Mouse (Mus musculus): ENCODE results near the gene Prm1.
"Not testable (repeated sequence)": the region's sequence is repeated elsewhere in the genome, so short reads cannot be mapped to it uniquely, and the experiment has no call there.

The Prm1 gene

GRCm38 (mm10) chr16:10805789-10806527 lies at the start of gene Prm1:
Prm1 (minus strand) TSS chr16:10805839.
- no peak for DNase-seq

- DNase-seq = not testable (repeated sequence)
These were observed 46.6 kb upstream of the Prm1 start for GRCm38 (mm10) chr16:10852216-10852615.

DNA sequence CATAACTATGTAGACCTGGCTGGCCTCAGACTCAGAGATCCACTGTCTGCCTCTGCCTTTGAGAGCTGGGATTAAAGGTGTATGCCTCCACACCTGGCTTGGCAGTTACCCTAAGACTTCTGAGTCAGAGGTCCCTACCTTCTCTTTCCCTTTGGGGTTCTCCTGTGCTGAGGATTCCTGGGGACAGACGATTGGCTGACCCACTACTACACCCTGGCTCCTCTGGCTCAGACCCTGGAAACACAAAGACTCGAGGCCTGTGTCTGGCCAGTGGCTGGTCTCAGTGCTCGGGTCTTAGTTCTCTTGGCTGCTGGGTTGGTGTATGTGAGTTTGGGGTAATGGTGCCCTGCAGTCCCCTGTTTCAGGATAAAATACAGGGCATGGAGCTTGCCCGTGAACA lies 45.3 kb upstream of the Prm1 start:
- no peak for DNase-seq

- DNase-seq = peak; percentile 73
These were observed 44.6 kb upstream of the Prm1 start for GRCm38 (mm10) chr16:10849965-10850861.

DNA sequence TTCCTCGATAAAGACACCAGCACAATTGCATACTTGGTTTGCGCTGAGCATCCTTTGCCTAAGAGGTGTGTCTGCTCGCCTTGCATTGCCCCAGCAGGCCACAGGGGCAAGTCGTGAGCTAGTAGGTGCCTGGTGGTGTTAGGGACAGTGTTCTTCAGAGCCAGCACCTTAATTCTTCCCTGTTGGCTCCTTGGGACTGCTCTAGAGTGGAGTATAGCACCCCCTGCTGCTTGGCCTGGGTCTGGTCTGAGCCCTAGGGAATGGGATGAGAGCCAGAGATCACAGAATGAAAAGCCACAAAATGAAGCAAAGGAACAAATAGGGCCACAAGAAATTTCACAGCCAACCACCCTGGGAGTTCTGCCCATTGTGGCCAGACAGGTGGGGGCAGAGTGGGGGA lies 40.9 kb upstream of the Prm1 start:
- peak; percentile 82 for DNase-seq

DNA sequence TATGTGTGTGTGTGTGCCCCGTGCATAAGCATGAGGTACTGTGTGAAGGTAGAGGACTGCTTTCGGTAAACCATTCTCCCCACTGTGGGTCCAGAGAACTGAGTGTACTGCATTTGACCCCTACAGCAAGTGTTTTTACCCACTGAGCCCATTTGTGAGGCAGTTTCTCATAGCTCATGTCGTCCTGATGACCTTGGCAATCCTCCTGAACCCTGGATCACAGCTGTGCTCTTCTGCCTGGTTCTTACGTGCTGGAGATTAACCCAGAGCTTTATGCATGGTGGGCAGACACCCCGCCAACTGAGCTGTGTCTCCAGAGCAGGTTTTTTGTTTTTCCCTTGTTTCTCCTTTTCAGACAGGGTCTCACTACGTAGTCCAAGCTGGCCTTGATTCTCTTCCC lies 40.3 kb upstream of the Prm1 start:
- no peak for DNase-seq

- peak; percentile 30 for DNase-seq
These were observed 38.7 kb upstream of the Prm1 start for GRCm38 (mm10) chr16:10844319-10844670.

GRCm38 (mm10) chr16:10843486-10844318 lies 38.1 kb upstream of the Prm1 start:
- DNase-seq = peak; percentile 28

GRCm38 (mm10) chr16:10842282-10842855 lies 36.7 kb upstream of the Prm1 start:
- DNase-seq = peak; percentile 44

- DNase-seq = no peak
These were observed 34.4 kb upstream of the Prm1 start for GRCm38 (mm10) chr16:10840018-10840417.

DNA sequence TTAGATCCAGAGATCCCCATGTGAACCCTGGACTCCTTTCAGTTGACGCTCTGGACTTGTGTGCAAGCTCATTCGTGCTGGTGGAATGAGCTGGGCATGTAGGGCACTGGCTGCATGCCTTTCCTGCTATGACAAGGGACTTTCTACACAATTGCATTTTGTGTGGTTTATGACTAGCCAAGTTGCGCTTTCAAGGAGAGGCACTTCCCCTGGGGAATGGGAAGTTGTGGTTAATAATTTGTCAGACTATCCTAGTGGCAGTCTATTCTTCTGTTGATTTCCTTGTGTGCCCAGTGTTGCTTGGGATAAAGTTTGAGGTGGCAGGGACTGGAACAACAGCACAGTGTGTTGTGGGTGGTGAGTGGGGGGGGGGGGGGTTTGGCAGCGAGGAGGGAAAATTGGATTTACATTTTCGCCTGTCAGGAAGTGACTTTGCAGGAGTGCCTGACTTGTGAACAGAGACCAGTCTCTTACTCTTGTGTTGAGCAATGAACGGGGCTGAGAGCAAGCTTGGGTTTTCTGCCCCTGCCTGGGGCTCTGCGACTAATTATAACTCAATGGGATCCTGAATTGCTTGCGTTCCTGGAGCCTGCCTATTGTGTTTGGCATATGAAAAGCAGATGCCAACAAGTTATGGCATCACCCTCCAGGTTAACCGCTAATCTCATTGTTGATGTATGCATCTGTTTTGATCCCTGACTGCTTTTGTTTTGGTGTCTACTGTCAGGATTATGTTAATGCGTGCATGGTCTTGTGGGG lies 33.0 kb upstream of the Prm1 start:
- peak; percentile 43 for DNase-seq

- no peak for DNase-seq
These were observed 32.3 kb upstream of the Prm1 start for GRCm38 (mm10) chr16:10837903-10838302.

DNA sequence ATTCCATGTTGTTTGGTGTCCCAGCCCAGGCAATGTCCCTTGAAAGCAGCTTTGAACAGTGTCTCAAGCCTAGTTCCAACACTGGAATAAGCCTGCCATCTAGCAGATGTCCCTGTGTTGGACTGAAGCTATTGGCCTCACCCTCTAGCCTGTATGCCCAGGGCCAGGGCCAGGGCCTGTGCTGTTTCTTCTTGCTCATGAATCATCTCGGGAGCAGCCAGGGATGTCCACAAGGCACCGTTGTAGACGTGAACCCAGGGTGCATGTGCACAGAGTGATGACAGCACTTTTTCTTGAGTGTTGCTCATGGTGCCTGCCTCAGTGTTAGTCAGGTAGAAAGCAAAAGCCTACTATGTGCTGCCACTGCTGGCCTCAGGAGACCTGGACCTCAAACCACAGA lies 31.6 kb upstream of the Prm1 start:
- no peak for DNase-seq

DNA sequence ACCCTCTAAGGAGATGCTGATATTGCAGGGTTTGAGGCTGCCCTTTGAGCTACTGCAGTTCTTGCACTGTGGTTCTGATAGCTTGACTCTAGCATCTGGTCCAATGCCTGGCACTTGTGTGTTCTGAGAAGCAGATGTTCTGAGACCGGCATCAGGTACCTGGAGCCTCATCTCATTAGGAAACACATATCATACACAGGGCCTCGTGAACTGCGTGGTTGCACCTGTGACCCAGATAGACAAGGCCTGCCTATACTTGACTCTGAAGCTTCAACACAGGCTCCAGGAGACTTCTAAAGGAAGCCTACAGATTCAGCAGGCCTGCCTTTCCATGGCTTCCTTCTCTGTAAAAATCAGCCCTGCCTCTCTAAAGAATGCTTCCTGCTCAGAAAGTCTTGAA lies 30.7 kb upstream of the Prm1 start:
- no peak for DNase-seq

DNA sequence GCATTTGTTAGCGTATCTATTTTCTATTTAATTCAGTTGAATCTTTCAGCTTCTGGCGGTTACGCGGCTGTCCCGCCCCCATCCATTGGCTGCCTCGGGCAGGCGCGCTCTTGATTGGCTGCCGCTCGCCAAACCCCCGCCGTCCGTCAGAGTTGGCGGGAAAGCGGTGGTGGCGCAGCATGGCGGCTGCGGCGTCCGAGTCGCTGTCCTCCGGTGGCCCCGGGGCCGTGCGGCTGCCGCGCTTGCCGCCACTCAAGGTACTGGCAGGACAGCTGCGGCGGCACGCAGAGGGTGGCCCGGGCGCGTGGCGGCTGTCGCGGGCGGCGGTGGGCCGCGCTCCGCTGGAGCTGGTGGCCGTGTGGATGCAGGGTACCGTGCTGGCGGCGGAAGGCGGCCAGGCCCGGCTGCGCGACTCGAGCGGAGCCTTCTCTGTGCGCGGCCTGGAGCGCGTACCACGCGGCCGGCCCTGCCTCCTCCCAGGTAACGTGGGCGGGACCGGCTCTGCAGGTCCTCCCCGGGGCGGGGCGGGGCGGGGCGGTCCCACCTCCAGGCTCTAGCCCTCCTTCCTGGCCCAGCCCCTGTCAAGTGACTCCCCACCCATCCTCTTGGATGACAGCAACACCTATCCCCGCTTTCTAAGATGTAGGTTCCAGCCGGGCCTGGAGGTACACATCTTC lies 29.4 kb upstream of the Prm1 start, which contains the start of gene Rmi2:
TSS of gene Rmi2 (plus strand) at position 149 of the 677 bp plus-strand sequence.
- DNase-seq = peak; percentile 80

GRCm38 (mm10) chr16:10834542-10834910 lies 28.9 kb upstream of the Prm1 start:
- DNase-seq = no peak

GRCm38 (mm10) chr16:10828461-10828805 lies 22.8 kb upstream of the Prm1 start:
- DNase-seq = peak; percentile 71

DNA sequence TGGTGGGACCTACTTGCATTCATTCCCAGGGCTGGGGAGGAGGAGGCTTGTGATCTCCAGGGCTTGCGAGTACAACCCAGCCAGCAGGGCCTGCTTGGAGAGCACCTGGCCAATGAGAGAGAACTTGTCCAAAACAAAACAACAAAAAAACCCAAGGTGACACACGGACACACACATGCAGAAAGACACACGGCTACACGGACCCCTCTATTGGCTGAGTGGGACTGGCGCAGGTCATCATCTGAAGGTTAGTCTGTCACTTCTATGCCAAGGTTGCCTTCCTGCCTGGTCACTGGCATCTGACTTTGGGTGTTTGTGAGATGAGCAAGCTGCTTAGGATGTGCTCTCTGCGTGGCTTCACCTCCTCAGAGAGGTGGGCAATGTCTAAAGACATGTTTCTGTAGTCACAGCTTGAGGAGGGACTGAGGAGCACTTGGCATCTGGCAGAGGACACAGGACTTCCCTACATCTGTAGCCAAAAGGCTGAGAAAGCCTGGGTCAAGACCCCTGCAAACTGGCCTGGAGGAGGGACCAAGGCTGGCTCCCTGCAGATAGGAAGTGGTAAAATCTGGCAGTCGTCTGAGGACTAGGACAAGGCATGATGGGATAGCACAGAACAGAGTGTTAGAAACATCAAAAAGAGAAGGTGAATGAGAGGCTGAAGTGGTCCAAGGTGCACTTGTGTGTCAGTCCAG lies 22.3 kb upstream of the Prm1 start:
- DNase-seq = no peak

DNA sequence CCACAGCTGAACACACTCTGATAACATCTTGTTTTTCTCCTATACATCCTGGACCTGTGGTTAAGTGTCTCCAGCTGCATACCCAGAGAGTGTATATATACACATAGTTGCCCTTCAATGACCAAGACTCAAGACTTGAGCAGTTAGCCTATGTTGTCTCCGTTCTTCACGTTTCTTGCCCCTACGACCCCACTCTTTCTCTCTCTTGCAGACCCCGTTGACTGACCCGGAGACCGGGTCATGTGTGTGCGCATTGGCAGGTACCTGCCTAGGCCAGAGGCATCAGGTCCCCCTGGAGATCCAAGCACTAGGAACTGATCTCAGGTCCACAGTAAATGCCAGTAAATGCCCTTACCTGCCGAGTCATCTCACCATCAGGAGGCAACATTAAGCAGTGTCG lies 21.6 kb upstream of the Prm1 start:
- no peak for DNase-seq

DNA sequence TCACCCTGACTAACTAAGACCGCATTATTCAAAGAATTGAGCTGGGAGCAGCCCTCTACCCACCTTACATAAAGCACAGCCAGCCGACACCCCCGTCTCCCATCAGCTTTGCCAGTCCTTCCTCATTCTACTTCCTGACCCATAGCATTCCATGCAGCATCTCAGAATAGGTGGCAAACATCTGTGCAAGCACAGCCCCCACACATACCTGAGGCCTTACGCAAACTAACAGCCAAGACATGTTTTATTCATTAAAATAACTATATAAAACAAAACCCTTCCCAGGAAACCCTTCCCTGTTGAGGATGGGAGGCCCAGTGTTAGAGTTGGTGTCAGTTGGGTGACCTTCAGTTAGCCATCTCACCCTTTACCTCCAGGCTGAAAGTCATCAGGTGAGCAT lies 20.2 kb upstream of the Prm1 start:
- no peak for DNase-seq

DNA sequence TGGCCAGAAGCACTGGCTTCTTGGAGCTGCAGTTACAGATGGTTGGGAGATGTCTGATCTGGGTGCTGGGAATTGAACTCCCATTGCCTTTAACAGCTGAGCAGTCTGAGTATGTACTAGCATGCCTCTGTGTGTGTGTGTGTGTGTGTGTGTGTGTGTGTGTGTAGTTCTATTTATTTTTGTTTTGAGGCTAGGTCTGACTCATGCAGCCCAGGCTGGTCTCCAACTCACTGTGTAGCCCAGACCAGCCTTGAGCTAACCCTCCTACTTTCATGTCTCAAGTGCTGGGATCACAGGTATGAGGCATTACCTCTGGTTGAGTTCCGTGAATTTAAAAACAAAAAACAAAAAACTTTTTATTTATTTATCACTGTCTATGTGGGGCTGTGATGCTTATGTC lies 18.9 kb upstream of the Prm1 start:
- no peak for DNase-seq
